Mouse (Mus musculus): ENCODE measurements around the gene Rragd. TPM values are rescaled to one million over a fixed set of nuclear protein-coding genes. Genes with fewer than 3 reads are reported as not detected.
A peak's percentile ranks its signal among the peaks of the same experiment; 100 is the strongest.
"Not testable (repeated sequence)": the region's sequence is repeated elsewhere in the genome, so short reads cannot be mapped to it uniquely, and the experiment has no call there.

Rragd gene
- polyA plus RNA-seq, 1 experiment from 2014 or later = 43.3 TPM

- Histone ChIP-seq H3K4me1 (no peaks in the 10 kb centered on the region), H3K9ac (no peak overlapping the region), H3K27ac (replicated peaks) (no peak overlapping the region), H3K9me3 (no peaks in the 10 kb centered on the region), H3K4me3 (no peak overlapping the region), H3K36me3 (no peaks in the 10 kb centered on the region), H3K27me3 (replicated peaks) (no peaks in the 10 kb centered on the region), H3K4me2 (no peak overlapping the region)
- no peak for ATAC-seq (ENCODE audit: extremely low read depth, insufficient number of reproducible peaks, low FRiP score, low TSS enrichment)
- WGBS = 66% methylated on average over 3 of the region's 3 CpGs
Observed at GRCm38 (mm10) chr4:32961394-32961793, 21.4 kb upstream of the Rragd start.

- 82% methylated on average over 19 of the region's 19 CpGs for WGBS
- ATAC-seq (ENCODE audit: extremely low read depth, insufficient number of reproducible peaks, low FRiP score, low TSS enrichment) = not testable (repeated sequence)
Observed at GRCm38 (mm10) chr4:32964619-32965018, 18.2 kb upstream of the Rragd start.

GRCm38 (mm10) chr4:32977331-32977730 is 5.5 kb upstream of the Rragd start:
- 68% methylated on average over 4 of the region's 4 CpGs for WGBS
- Histone ChIP-seq H3K27me3 (replicated peaks) (0 out of 2 replicates have a peak, but pooled peaks cover 5% of the 10 kb centered on the region), H3K36me3 (no peaks in the 10 kb centered on the region), H3K4me3 (no peak overlapping the region), H3K27ac (replicated peaks) (no peak overlapping the region), H3K4me2 (no peak overlapping the region), H3K4me1 (peaks cover 12% of the 10 kb centered on the region), H3K9me3 (peaks cover 37% of the 10 kb centered on the region), H3K9ac (no peak overlapping the region)
- no peak for ATAC-seq (ENCODE audit: extremely low read depth, insufficient number of reproducible peaks, low FRiP score, low TSS enrichment)

More at GRCm38 (mm10) chr4:32964619-32965018, 18.2 kb upstream of the Rragd start:
- H3K27me3 ChIP-seq (replicated peaks); H3K36me3 ChIP-seq; H3K9ac ChIP-seq; H3K4me1 ChIP-seq; H3K4me3 ChIP-seq; H3K27ac ChIP-seq (replicated peaks); H3K9me3 ChIP-seq; H3K4me2 ChIP-seq: not testable (repeated sequence)

- H3K4me1 ChIP-seq = peaks cover 25% of the 10 kb centered on the region
- H3K9me3 ChIP-seq = peaks cover 14% of the 10 kb centered on the region
- H3K27me3 ChIP-seq (replicated peaks) = 0 out of 2 replicates have a peak, but pooled peaks cover 5% of the 10 kb centered on the region
- no peak overlapping the region for H3K4me2 ChIP-seq
- H3K9ac ChIP-seq = no peak overlapping the region
- no peak for ATAC-seq (ENCODE audit: extremely low read depth, insufficient number of reproducible peaks, low FRiP score, low TSS enrichment)
- 81% methylated on average over 3 of the region's 3 CpGs for WGBS
- H3K4me3 ChIP-seq = no peak overlapping the region
- no peak overlapping the region for H3K27ac ChIP-seq (replicated peaks)
- no peaks in the 10 kb centered on the region for H3K36me3 ChIP-seq
Observed at GRCm38 (mm10) chr4:32980061-32980460, 2.8 kb upstream of the Rragd start.

- Histone ChIP-seq H3K4me1 (peaks cover 41% of the 10 kb centered on the region), H3K27ac (replicated peaks) (peak overlapping the region; percentile 54), H3K4me2 (peak overlapping the region; percentile 89), H3K9me3 (0 out of 2 replicates have a peak, but pooled peaks cover 7% of the 10 kb centered on the region), H3K4me3 (peak overlapping the region; percentile 93), H3K36me3 (no peaks in the 10 kb centered on the region), H3K27me3 (replicated peaks) (0 out of 2 replicates have a peak, but pooled peaks cover 5% of the 10 kb centered on the region), H3K9ac (peak overlapping the region; percentile 94; the same call in 1 of the 2 replicates)
- 8% methylated on average over 5 of the region's 5 CpGs for WGBS
- peak; percentile 19; the same call in 1 of the 2 replicates for ATAC-seq (ENCODE audit: extremely low read depth, insufficient number of reproducible peaks, low FRiP score, low TSS enrichment)
Observed at GRCm38 (mm10) chr4:32981617-32982016, 1.2 kb upstream of the Rragd start.

GRCm38 (mm10) chr4:32982041-32982715 is 659 bp upstream of the Rragd start:
- Histone ChIP-seq H3K36me3 (no peaks in the 10 kb centered on the region), H3K27me3 (replicated peaks) (0 out of 2 replicates have a peak, but pooled peaks cover 5% of the 10 kb centered on the region), H3K4me2 (peak overlapping the region; percentile 89), H3K4me1 (peaks cover 45% of the 10 kb centered on the region), H3K4me3 (peak overlapping the region; percentile 93), H3K27ac (replicated peaks) (peak overlapping the region; percentile 88), H3K9ac (peak overlapping the region; percentile 94), H3K9me3 (0 out of 2 replicates have a peak, but pooled peaks cover 7% of the 10 kb centered on the region)
- ATAC-seq (ENCODE audit: extremely low read depth, insufficient number of reproducible peaks, low FRiP score, low TSS enrichment) = peak; percentile 37; the same call in 1 of the 2 replicates
- 1% methylated on average over 15 of the region's 15 CpGs for WGBS

- peak overlapping the region; percentile 88 for H3K27ac ChIP-seq (replicated peaks)
- peaks cover 47% of the 10 kb centered on the region for H3K4me1 ChIP-seq
- under 1% methylated on average over 81 of the region's 94 CpGs for WGBS
Observed at GRCm38 (mm10) chr4:32983176-32984155, 629 bp downstream of the Rragd start.

GRCm38 (mm10) chr4:32984242-32984641 is 1.4 kb downstream of the Rragd start:
- peak overlapping the region; percentile 89 for H3K4me2 ChIP-seq
- no peak for ATAC-seq (ENCODE audit: extremely low read depth, insufficient number of reproducible peaks, low FRiP score, low TSS enrichment)
- H3K9me3 ChIP-seq = no peaks in the 10 kb centered on the region
- peaks cover 47% of the 10 kb centered on the region for H3K4me1 ChIP-seq
- peak overlapping the region; percentile 88 for H3K27ac ChIP-seq (replicated peaks)
- peak overlapping the region; percentile 93 for H3K4me3 ChIP-seq
- H3K27me3 ChIP-seq (replicated peaks) = 0 out of 2 replicates have a peak, but pooled peaks cover 5% of the 10 kb centered on the region
- 1% methylated on average over 13 of the region's 13 CpGs for WGBS
- no peaks in the 10 kb centered on the region for H3K36me3 ChIP-seq
- peak overlapping the region; percentile 94 for H3K9ac ChIP-seq

More at GRCm38 (mm10) chr4:32983176-32984155, 629 bp downstream of the Rragd start:
- 0 out of 2 replicates have a peak, but pooled peaks cover 5% of the 10 kb centered on the region for H3K9me3 ChIP-seq
- H3K4me3 ChIP-seq = peak overlapping the region; percentile 93
- no peaks in the 10 kb centered on the region for H3K36me3 ChIP-seq
- peak overlapping the region; percentile 94 for H3K9ac ChIP-seq
- peak overlapping the region; percentile 89 for H3K4me2 ChIP-seq
- H3K27me3 ChIP-seq (replicated peaks) = 0 out of 2 replicates have a peak, but pooled peaks cover 5% of the 10 kb centered on the region
- peak; percentile 75 for ATAC-seq (ENCODE audit: extremely low read depth, insufficient number of reproducible peaks, low FRiP score, low TSS enrichment)

- no peaks in the 10 kb centered on the region for H3K36me3 ChIP-seq
- peak overlapping the region; percentile 94 for H3K9ac ChIP-seq
- peak overlapping the region; percentile 89 for H3K4me2 ChIP-seq
- peaks cover 47% of the 10 kb centered on the region for H3K4me1 ChIP-seq
- no peak for ATAC-seq (ENCODE audit: extremely low read depth, insufficient number of reproducible peaks, low FRiP score, low TSS enrichment)
- peak overlapping the region; percentile 88 for H3K27ac ChIP-seq (replicated peaks)
- H3K27me3 ChIP-seq (replicated peaks) = 0 out of 2 replicates have a peak, but pooled peaks cover 5% of the 10 kb centered on the region
- H3K9me3 ChIP-seq = no peaks in the 10 kb centered on the region
- 12% methylated on average over 13 of the region's 13 CpGs for WGBS
- H3K4me3 ChIP-seq = peak overlapping the region; percentile 93
Observed at GRCm38 (mm10) chr4:32984801-32985675, 2.2 kb downstream of the Rragd start.

GRCm38 (mm10) chr4:32985684-32986083 is 2.8 kb downstream of the Rragd start:
- ATAC-seq (ENCODE audit: extremely low read depth, insufficient number of reproducible peaks, low FRiP score, low TSS enrichment) = no peak
- Histone ChIP-seq H3K27ac (replicated peaks) (peak overlapping the region; percentile 88), H3K4me1 (peaks cover 48% of the 10 kb centered on the region), H3K27me3 (replicated peaks) (0 out of 2 replicates have a peak, but pooled peaks cover 1% of the 10 kb centered on the region), H3K9ac (peak overlapping the region; percentile 50), H3K9me3 (no peaks in the 10 kb centered on the region), H3K36me3 (no peaks in the 10 kb centered on the region), H3K4me2 (peak overlapping the region; percentile 89), H3K4me3 (peak overlapping the region; percentile 93)
- 1% methylated on average over 3 of the region's 3 CpGs for WGBS
